Mouse (Mus musculus) liver, adult 2 months (tissue): ENCODE results near the gene Dpp10. TPM values are rescaled to one million over a fixed set of nuclear protein-coding genes. Genes with fewer than 3 reads are reported as not detected.

Source experiments
- DNase-seq: peaks from one replicate; pipeline ENCODE4 v3.0.0-alpha.2; 2011; ENCODE audit warnings: low read depth, low spot score; ENCODE audit errors: extremely low read depth
- H3K27ac ChIP-seq: fragments of 200-500 bp; replicated peaks from 2 replicates; pipeline ENCODE4 v1.5.1; 2012; ENCODE audit warnings: low read depth, mild to moderate bottlenecking, control low read depth, inconsistent platforms, low read length; ENCODE audit not compliant: insufficient read depth
- H3K27me3 ChIP-seq: fragments of 200-500 bp; 2 replicates; pipeline ENCODE4 v1.6.1; 2012; ENCODE audit warnings: mild to moderate bottlenecking, moderate library complexity, low read length, inconsistent platforms; ENCODE audit not compliant: control insufficient read depth, insufficient read depth
- H3K36me3 ChIP-seq: fragments of 200-500 bp; 2 replicates; pipeline ENCODE4 v1.6.1; 2012; ENCODE audit warnings: low read length, inconsistent platforms; ENCODE audit not compliant: control insufficient read depth, insufficient read depth
- H3K4me1 ChIP-seq: fragments of 200-500 bp; 2 replicates; pipeline ENCODE4 v1.6.1; 2011; ENCODE audit warnings: low read length; ENCODE audit not compliant: control insufficient read depth, insufficient read depth
- H3K4me3 ChIP-seq: fragments of 200-500 bp; 2 replicates; pipeline ENCODE4 v1.5.1; 2011; ENCODE audit warnings: low read depth, mild to moderate bottlenecking, control low read depth, low read length, moderate library complexity; ENCODE audit not compliant: insufficient read depth
- H3K79me2 ChIP-seq: fragments of 200-500 bp; 2 replicates; pipeline ENCODE4 v1.6.1; 2012; ENCODE audit warnings: inconsistent platforms, mild to moderate bottlenecking, low read length, moderate library complexity; ENCODE audit not compliant: control insufficient read depth, insufficient read depth
- H3K9ac ChIP-seq: fragments of 200-500 bp; 2 replicates; pipeline ENCODE4 v1.6.1; 2012; ENCODE audit warnings: low read depth, mild to moderate bottlenecking, control low read depth, inconsistent platforms, low read length
- CTCF ChIP-seq: fragments of 200-500 bp; IDR thresholded peaks from 2 replicates; pipeline ENCODE4 v1.5.1; 2011; ENCODE audit warnings: low read depth, low read length, control low read depth
- POLR2A ChIP-seq: fragments of 200-500 bp; IDR thresholded peaks from 2 replicates; pipeline ENCODE4 v1.6.1; 2011; ENCODE audit warnings: low read length, control low read depth; ENCODE audit not compliant: insufficient read depth; ENCODE audit errors: extremely low read depth
- WGBS: fragments of 180-500 bp; shearing (Covaris S2); methylation state at CpG from one replicate; pipeline ENCODE4 v1.1.7; 2018; 5-methylcytosine and 5-hydroxymethylcytosine counted together
- polyA plus RNA-seq: library from polyadenylated mRNA; depleted of rRNA; stranded (reverse); fragments of >200 nt; gene quantifications from 2 replicates; pipeline ENCODE4 v1.2.3, GENCODE M21; 2012
- total RNA-seq: library from RNA; depleted of rRNA; stranded (reverse); fragments of >200 nt; gene quantifications from 2 replicates; pipeline ENCODE4 v1.2.3, GENCODE M21; 2014

Dpp10 gene
- total and polyA plus RNA-seq, 2 experiments = not detected

DNA sequence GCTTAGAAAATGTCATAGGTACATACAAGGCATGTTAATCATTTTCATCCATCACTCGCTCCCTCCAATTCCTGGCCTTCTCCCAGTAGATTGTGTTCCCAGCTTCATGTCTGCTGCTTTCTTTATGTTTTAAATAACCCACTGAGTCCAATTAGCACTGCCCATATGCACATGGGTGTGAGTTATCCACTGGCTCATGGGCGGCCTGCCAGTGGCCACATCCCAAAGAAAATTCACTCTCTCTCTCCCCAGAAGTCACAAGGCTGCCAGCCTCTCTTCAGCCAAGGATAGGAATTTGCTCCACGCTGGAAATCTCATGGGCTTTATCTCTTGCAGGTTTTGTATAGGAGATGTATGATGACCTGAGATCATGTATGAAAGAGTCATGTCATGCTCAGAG, 338.1 kb downstream of the Dpp10 start:
- no peak for TF ChIP-seq POLR2A
- TF ChIP-seq CTCF = no peak
- Histone ChIP-seq H3K4me3 (no peak overlapping the region), H3K79me2 (no peaks in the 10 kb centered on the region), H3K27me3 (no peaks in the 10 kb centered on the region), H3K36me3 (no peaks in the 10 kb centered on the region), H3K9ac (no peak overlapping the region), H3K27ac (no peak overlapping the region), H3K4me1 (no peaks in the 10 kb centered on the region)
- no peak for DNase-seq
- 73% methylated on average over 3 of the region's 3 CpGs for WGBS

DNA sequence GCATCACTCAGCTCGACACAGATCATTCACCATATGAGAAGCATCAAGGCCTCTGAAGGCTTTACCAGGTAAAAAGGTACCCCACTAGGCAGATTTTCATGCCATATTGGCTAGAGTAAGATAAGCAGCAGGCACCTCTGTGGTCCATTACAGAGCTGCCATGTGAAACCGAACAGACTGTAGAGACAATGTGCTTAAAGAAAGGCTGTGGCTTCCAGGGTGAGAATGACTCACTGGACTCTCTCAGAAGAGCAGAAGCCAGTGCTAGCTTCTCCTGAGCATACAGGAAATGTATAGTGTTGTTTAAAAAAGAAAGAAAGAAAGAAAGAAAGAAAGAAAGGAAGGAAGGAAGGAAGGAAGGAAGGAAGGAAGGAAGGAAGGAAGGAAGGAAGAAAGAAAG, 386.9 kb downstream of the Dpp10 start:
- no peaks in the 10 kb centered on the region for H3K36me3 ChIP-seq
- TF ChIP-seq CTCF = no peak
- TF ChIP-seq POLR2A = no peak
- no peaks in the 10 kb centered on the region for H3K4me1 ChIP-seq
- no peak overlapping the region for H3K9ac ChIP-seq
- H3K27me3 ChIP-seq = no peaks in the 10 kb centered on the region
- no peak for DNase-seq
- no peak overlapping the region for H3K27ac ChIP-seq
- H3K79me2 ChIP-seq = no peaks in the 10 kb centered on the region
- H3K4me3 ChIP-seq = no peak overlapping the region
- WGBS = 62% methylated on average over 2 of the region's 2 CpGs

DNA sequence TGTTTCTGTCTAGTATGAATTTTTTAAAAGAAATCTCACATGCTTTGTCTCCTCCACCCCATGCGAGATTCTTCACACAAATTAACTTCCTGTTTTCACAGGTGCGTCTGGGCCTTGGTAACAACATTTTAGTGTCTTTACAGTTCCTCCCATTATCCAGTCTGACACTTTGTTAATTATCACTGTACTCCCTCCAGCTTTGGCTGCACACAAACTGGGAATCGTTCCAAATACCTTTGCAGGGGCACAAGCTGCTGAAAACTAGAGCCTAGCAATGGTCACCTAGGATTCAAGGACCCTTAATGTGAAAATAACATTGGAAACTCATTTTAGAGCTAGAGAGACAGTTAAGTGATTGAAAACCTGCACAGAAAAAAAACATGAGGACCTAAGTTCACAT, 388.8 kb downstream of the Dpp10 start:
- H3K27me3 ChIP-seq = no peaks in the 10 kb centered on the region
- no peak for DNase-seq
- H3K4me1 ChIP-seq = no peaks in the 10 kb centered on the region
- H3K9ac ChIP-seq = no peak overlapping the region
- no peak overlapping the region for H3K27ac ChIP-seq
- no peaks in the 10 kb centered on the region for H3K79me2 ChIP-seq
- TF ChIP-seq POLR2A (no peak), CTCF (no peak)
- 66% methylated on average over 3 of the region's 3 CpGs for WGBS
- no peaks in the 10 kb centered on the region for H3K36me3 ChIP-seq
- H3K4me3 ChIP-seq = no peak overlapping the region

GRCm38 (mm10) chr1:123637897-123638296, 407.5 kb downstream of the Dpp10 start:
- no peak for DNase-seq
- no peak for TF ChIP-seq POLR2A
- no peak for TF ChIP-seq CTCF
- Histone ChIP-seq H3K79me2 (no peaks in the 10 kb centered on the region), H3K9ac (no peak overlapping the region), H3K27ac (no peak overlapping the region), H3K4me1 (no peaks in the 10 kb centered on the region), H3K27me3 (no peaks in the 10 kb centered on the region), H3K4me3 (no peak overlapping the region), H3K36me3 (no peaks in the 10 kb centered on the region)
- 90% methylated on average over 1 of the region's 1 CpGs for WGBS

GRCm38 (mm10) chr1:123628268-123628667, 417.1 kb downstream of the Dpp10 start:
- Histone ChIP-seq H3K4me1 (no peaks in the 10 kb centered on the region), H3K4me3 (no peak overlapping the region), H3K9ac (no peak overlapping the region), H3K27me3 (no peaks in the 10 kb centered on the region), H3K27ac (no peak overlapping the region), H3K79me2 (no peaks in the 10 kb centered on the region), H3K36me3 (no peaks in the 10 kb centered on the region)
- DNase-seq = no peak
- TF ChIP-seq CTCF (no peak), POLR2A (no peak)
- 76% methylated on average over 3 of the region's 3 CpGs for WGBS

DNA sequence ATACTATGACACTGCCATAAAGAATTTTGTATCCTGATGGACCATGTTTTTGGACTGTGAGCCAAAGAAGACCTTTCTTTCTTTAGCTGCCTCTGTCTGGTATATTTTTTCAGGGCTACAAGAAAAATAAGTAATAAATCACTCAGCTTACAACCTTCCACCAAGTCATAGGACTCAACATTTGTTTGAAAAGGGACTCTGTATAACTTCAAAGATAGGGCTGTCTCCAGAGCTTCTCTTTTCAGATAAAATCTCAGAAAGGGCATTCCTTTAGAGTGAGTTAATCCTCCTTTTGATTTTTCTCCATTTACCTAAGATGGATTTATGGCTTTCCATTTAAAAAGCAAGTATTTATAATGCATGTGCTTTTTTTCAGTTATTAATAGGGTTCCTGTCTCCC, 460.5 kb downstream of the Dpp10 start:
- DNase-seq = no peak
- Histone ChIP-seq H3K4me1 (no peaks in the 10 kb centered on the region), H3K4me3 (no peak overlapping the region)

More for the DNA sequence above, 460.5 kb downstream of the Dpp10 start:
- H3K79me2 ChIP-seq = no peaks in the 10 kb centered on the region
- no peaks in the 10 kb centered on the region for H3K27me3 ChIP-seq
- TF ChIP-seq POLR2A (no peak), CTCF (no peak)
- no peak overlapping the region for H3K9ac ChIP-seq
- no peaks in the 10 kb centered on the region for H3K36me3 ChIP-seq
- H3K27ac ChIP-seq = no peak overlapping the region
